Mouse (Mus musculus): ENCODE data around the gene Rilpl1. TPM values are rescaled to one million over a fixed set of nuclear protein-coding genes. Genes with fewer than 3 reads are reported as not detected.
"Not testable (repeated sequence)": the region's sequence is repeated elsewhere in the genome, so short reads cannot be mapped to it uniquely, and the experiment has no call there.

Gene Rilpl1
- total and polyA plus RNA-seq, 3 experiments = 0.38 to 0.98 (median 0.41) TPM

- peaks cover 60% of the 10 kb centered on the region for H3K36me3 ChIP-seq (replicated peaks)
- peak; percentile 92 for ATAC-seq (ENCODE audit: extremely low read depth, insufficient number of reproducible peaks, low FRiP score, poor library complexity, severe bottlenecking)
- TF ChIP-seq GATA1 (IDR thresholded peaks at IDR 0.05; ENCODE audit: borderline replicate concordance, low read length) (no peak), TAL1 (conservative IDR thresholded peaks at IDR 0.05; ENCODE audit: low read depth, low read length) (no peak), GATA2 (IDR thresholded peaks at IDR 0.05; ENCODE audit: borderline replicate concordance, low read depth, low read length) (no peak), CTCF (IDR thresholded peaks at IDR 0.05; ENCODE audit: low read depth, low read length) (no peak), POLR2AphosphoS5 (IDR thresholded peaks at IDR 0.05; ENCODE audit: insufficient replicate concordance, low read depth, low read length) (no peak)
Measured at GRCm38 (mm10) chr5:124552558-124553307, 21.5 kb upstream of the Rilpl1 start, which contains the start of gene Ddx55. Gene Ddx55, plus strand, starts transcription at chr5:124552864.

DNA sequence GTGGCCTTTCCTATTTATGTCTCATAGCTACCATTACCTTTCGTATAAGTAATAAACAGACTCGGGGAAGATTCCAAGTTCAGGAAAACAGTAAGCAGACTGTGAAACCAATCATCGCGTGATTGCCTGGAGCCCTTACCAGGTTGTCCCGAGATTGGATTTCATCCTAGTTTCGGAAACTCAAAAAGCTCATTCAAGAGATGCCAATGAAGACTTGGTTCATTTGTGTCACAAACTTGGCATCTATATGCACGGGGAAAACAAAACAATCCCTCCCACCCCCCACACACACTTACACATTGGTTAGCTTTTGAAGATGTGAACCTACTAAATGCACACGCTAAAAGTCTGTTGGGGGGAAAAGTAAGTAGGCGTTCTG, 20.9 kb upstream of the Rilpl1 start:
- Histone ChIP-seq H3K4me1 (ENCODE audit: insufficient read depth, low read depth, low read length) (peaks cover 34% of the 10 kb centered on the region), H3K4me3 (ENCODE audit: low read depth, low read length) (peak overlapping the region; percentile 100), H3K36me3 (replicated peaks) (peaks cover 59% of the 10 kb centered on the region), H3K27me3 (ENCODE audit: insufficient read depth, low read length) (no peaks in the 10 kb centered on the region), H3K9me3 (replicated peaks) (no peaks in the 10 kb centered on the region)
- ATAC-seq (ENCODE audit: extremely low read depth, insufficient number of reproducible peaks, low FRiP score, poor library complexity, severe bottlenecking) (no peak), DNase-seq (ENCODE audit: low spot score) (no peak)
- no peak for TF ChIP-seq TAL1 (conservative IDR thresholded peaks at IDR 0.05; ENCODE audit: low read depth, low read length)
- TF ChIP-seq GATA1 (IDR thresholded peaks at IDR 0.05; ENCODE audit: borderline replicate concordance, low read length) = no peak
- no peak for TF ChIP-seq POLR2AphosphoS5 (IDR thresholded peaks at IDR 0.05; ENCODE audit: insufficient replicate concordance, low read depth, low read length)
- no peak for TF ChIP-seq GATA2 (IDR thresholded peaks at IDR 0.05; ENCODE audit: borderline replicate concordance, low read depth, low read length)
- no peak for TF ChIP-seq CTCF (IDR thresholded peaks at IDR 0.05; ENCODE audit: low read depth, low read length)

More at GRCm38 (mm10) chr5:124552558-124553307, 21.5 kb upstream of the Rilpl1 start, which contains the start of gene Ddx55:
- Histone ChIP-seq H3K4me3 (ENCODE audit: low read depth, low read length) (peak within 1 kb of the TSS; percentile 100), H3K9me3 (replicated peaks) (no peaks in the 10 kb centered on the region), H3K27me3 (ENCODE audit: insufficient read depth, low read length) (no peaks in the 10 kb centered on the region), H3K4me1 (ENCODE audit: insufficient read depth, low read depth, low read length) (peaks cover 34% of the 10 kb centered on the region)
- peak; percentile 89 for DNase-seq (ENCODE audit: low spot score)

- not testable (repeated sequence) for ATAC-seq (ENCODE audit: extremely low read depth, insufficient number of reproducible peaks, low FRiP score, poor library complexity, severe bottlenecking); DNase-seq (ENCODE audit: low spot score); H3K27me3 ChIP-seq (ENCODE audit: insufficient read depth, low read length); H3K9me3 ChIP-seq (replicated peaks)
- H3K36me3 ChIP-seq (replicated peaks) = peaks cover 59% of the 10 kb centered on the region
- peak overlapping the region; percentile 100 for H3K4me3 ChIP-seq (ENCODE audit: low read depth, low read length)
- peaks cover 34% of the 10 kb centered on the region for H3K4me1 ChIP-seq (ENCODE audit: insufficient read depth, low read depth, low read length)
Measured at GRCm38 (mm10) chr5:124551349-124552093, 20.3 kb upstream of the Rilpl1 start.

DNA sequence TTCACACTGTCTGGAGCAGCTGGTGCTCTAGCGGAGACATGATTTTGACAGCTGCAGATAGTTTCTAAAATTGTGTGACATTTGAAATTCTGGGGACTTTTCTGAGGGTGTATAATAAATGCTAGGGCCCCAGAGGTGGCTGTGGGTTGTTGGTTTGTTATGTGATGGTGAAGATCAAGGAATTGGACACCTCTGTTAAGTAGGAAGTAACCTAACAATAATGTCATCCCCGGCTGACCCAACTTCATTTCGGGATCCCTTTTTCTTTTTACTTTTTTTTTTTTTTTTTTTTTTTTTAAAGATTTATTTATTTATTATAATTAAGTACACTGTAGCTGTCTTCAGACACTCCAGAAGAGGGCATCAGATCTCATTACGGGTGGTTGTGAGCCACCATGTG, 19.5 kb upstream of the Rilpl1 start:
- H3K4me3 ChIP-seq (ENCODE audit: low read depth, low read length); H3K27me3 ChIP-seq (ENCODE audit: insufficient read depth, low read length); ATAC-seq (ENCODE audit: extremely low read depth, insufficient number of reproducible peaks, low FRiP score, poor library complexity, severe bottlenecking); H3K9me3 ChIP-seq (replicated peaks); DNase-seq (ENCODE audit: low spot score): not testable (repeated sequence)
- peaks cover 37% of the 10 kb centered on the region for H3K4me1 ChIP-seq (ENCODE audit: insufficient read depth, low read depth, low read length)
- peaks cover 59% of the 10 kb centered on the region for H3K36me3 ChIP-seq (replicated peaks)

GRCm38 (mm10) chr5:124541602-124541973, 10.4 kb upstream of the Rilpl1 start:
- TF ChIP-seq POLR2AphosphoS5 (IDR thresholded peaks at IDR 0.05; ENCODE audit: insufficient replicate concordance, low read depth, low read length) = no peak
- TF ChIP-seq CTCF (IDR thresholded peaks at IDR 0.05; ENCODE audit: low read depth, low read length) = no peak
- TF ChIP-seq TAL1 (conservative IDR thresholded peaks at IDR 0.05; ENCODE audit: low read depth, low read length) = no peak
- no peak for TF ChIP-seq GATA2 (IDR thresholded peaks at IDR 0.05; ENCODE audit: borderline replicate concordance, low read depth, low read length)
- TF ChIP-seq GATA1 (IDR thresholded peaks at IDR 0.05; ENCODE audit: borderline replicate concordance, low read length) = no peak
- DNase-seq (ENCODE audit: low spot score) = no peak
- ATAC-seq (ENCODE audit: extremely low read depth, insufficient number of reproducible peaks, low FRiP score, poor library complexity, severe bottlenecking) = no peak
- Histone ChIP-seq H3K27me3 (ENCODE audit: insufficient read depth, low read length) (peaks cover 5% of the 10 kb centered on the region; the same call in 1 of the 2 replicates), H3K36me3 (replicated peaks) (peaks cover 46% of the 10 kb centered on the region), H3K4me1 (ENCODE audit: insufficient read depth, low read depth, low read length) (peaks cover 47% of the 10 kb centered on the region), H3K9me3 (replicated peaks) (no peaks in the 10 kb centered on the region), H3K4me3 (ENCODE audit: low read depth, low read length) (peak overlapping the region; percentile 90)

DNA sequence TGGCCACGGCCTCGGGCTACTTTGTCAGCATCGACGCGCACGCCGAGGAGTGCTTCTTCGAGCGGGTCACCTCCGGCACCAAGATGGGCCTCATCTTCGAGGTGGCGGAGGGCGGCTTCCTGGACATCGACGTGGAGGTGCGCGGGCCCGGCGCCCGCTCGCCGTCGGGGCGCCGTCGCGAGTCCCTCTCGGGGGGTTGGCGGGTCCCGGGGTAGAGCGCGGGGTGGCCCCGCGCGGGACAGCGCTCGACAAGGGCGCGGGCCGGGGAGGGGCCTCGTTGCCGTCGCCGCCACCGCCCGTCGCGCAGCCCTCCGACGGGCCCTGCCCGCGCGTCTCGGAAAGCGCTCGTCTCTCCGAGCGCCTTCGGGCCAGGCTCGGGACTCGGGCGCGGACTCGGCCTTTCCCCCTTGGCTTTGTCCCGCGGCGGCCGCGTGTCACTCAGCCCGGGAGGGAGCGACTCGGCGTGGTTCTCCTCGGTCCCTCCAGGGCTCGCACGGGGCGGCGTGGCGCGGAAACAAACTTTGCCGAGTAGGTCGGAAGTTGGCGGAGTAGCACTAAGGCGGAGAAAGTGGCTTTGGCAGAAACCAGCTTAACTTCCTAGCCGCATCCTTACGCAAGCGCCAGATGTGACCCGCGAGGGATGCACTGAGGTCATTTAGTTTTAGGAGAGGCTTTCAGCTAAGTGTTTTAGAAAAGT, 9.9 kb upstream of the Rilpl1 start:
- Histone ChIP-seq H3K27me3 (ENCODE audit: insufficient read depth, low read length) (peaks cover 5% of the 10 kb centered on the region; the same call in 1 of the 2 replicates), H3K9me3 (replicated peaks) (no peaks in the 10 kb centered on the region), H3K4me3 (ENCODE audit: low read depth, low read length) (peak overlapping the region; percentile 90), H3K4me1 (ENCODE audit: insufficient read depth, low read depth, low read length) (peaks cover 44% of the 10 kb centered on the region), H3K36me3 (replicated peaks) (peaks cover 41% of the 10 kb centered on the region)
- DNase-seq (ENCODE audit: low spot score) = peak; percentile 35
- ATAC-seq (ENCODE audit: extremely low read depth, insufficient number of reproducible peaks, low FRiP score, poor library complexity, severe bottlenecking) = no peak
- no peak for TF ChIP-seq TAL1 (conservative IDR thresholded peaks at IDR 0.05; ENCODE audit: low read depth, low read length)
- no peak for TF ChIP-seq GATA2 (IDR thresholded peaks at IDR 0.05; ENCODE audit: borderline replicate concordance, low read depth, low read length)
- TF ChIP-seq GATA1 (IDR thresholded peaks at IDR 0.05; ENCODE audit: borderline replicate concordance, low read length) = no peak
- no peak for TF ChIP-seq POLR2AphosphoS5 (IDR thresholded peaks at IDR 0.05; ENCODE audit: insufficient replicate concordance, low read depth, low read length)
- no peak for TF ChIP-seq CTCF (IDR thresholded peaks at IDR 0.05; ENCODE audit: low read depth, low read length)
